Mouse (Mus musculus) testis, adult 2 months (tissue): ENCODE data around the gene Gigyf1.

Source experiments
- CTCF ChIP-seq: fragments of 200-500 bp; IDR thresholded peaks from 2 replicates; pipeline ENCODE4 v1.5.1; 2012; ENCODE audit warnings: low read depth, mild to moderate bottlenecking, inconsistent platforms, low read length, moderate library complexity; ENCODE audit not compliant: control insufficient read depth, insufficient read depth, insufficient replicate concordance
- POLR2A ChIP-seq: fragments of 200-500 bp; IDR thresholded peaks from 2 replicates; pipeline ENCODE4 v1.6.1; 2012; ENCODE audit warnings: low read depth, mild to moderate bottlenecking, inconsistent platforms, low read length, moderate library complexity; ENCODE audit not compliant: control insufficient read depth

GRCm38 (mm10) chr5:137504041-137504440 is 14.3 kb upstream of the Gigyf1 start:
- TF ChIP-seq CTCF (no peak), POLR2A (no peak)
